Mouse (Mus musculus) cerebellum, adult 2 months (tissue): ENCODE data around the gene Kdelr3.

Experiments used
- CTCF ChIP-seq: fragments of 200-500 bp; IDR thresholded peaks from 2 replicates; pipeline ENCODE4 v1.5.1; 2011; ENCODE audit warnings: low read depth, mild to moderate bottlenecking, control low read depth, low read length, moderate library complexity, borderline replicate concordance; ENCODE audit not compliant: insufficient read depth
- POLR2A ChIP-seq: fragments of 200-500 bp; IDR thresholded peaks from 2 replicates; pipeline ENCODE4 v1.6.1; 2011; ENCODE audit warnings: low read length, control low read depth, borderline replicate concordance; ENCODE audit not compliant: insufficient read depth

- no peak for TF ChIP-seq CTCF
- TF ChIP-seq POLR2A: peak; percentile 8; the same call in 1 of the 2 replicates
These were observed 9.4 kb downstream of the Kdelr3 start for GRCm38 (mm10) chr15:79525564-79525963.
